Comparison of ENCODE assay signal across 8 mouse cellular contexts in the genomic region with DNA sequence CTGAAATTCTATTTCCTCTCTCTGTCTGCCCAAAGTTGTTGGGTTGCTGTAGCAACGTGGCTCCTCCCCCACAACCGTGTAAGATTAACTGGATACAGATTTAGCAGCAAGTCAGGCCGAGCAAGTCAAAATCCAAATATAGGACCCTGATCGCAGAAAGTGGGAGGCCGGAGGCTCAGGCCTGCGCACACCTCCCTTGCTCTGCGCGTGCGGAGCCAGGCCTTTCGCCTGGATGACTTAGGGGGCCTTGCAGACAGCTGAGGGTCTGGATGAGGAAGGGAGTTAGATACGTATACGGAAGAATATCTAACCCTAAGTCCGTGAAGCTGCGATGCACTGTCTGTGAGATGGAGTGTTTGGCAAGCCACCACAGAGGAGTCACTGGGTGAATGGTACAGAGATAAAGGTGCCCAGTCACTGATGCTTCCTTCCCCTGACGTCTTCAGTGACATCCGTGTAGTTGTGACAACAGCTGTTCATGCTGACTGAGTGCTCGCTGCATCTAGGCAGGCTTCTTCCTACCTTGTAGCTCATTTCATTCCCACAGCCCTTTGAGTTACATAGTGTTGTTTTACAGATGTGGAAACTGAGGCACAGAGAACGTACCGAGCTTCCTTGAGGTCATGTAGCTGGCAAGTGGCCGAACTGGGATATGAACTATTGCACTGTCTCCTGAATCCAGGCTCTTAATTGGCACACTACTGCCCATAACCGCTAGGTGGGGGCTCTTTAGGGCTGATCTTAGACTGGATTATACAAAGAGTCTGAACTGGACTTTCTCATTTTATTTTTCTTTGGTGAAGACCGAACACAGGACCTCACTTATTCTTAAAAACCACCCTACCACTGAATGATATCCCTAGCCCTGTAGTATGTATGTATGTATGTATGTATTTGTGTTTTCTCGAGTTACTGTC. TPM values are rescaled to one million over a fixed set of nuclear protein-coding genes. Genes with fewer than 3 reads are reported as not detected.
A peak's percentile ranks its signal among the peaks of the same experiment; 100 is the strongest.
DNase-seq lines count a peak whose midpoint lies in the region; ATAC-seq lines count a peak whose summit lies in the region.

No protein-coding gene starts in this region.

- no peaks in the 10 kb centered on the region for H3K36me3 ChIP-seq in forebrain, embryonic 12.5 days (replicated peaks)
- no peaks in the 10 kb centered on the region for H3K36me3 ChIP-seq in heart, embryonic 13.5 days
- H3K36me3 ChIP-seq in limb, embryonic 15.5 days, result no peaks in the 10 kb centered on the region

- H3K9ac ChIP-seq in forebrain, embryonic 12.5 days, result no peak overlapping the region
- peak overlapping the region; percentile 65 for H3K9ac ChIP-seq in heart, embryonic 13.5 days
- H3K9ac ChIP-seq in limb, embryonic 15.5 days, result no peak overlapping the region

- no peaks in the 10 kb centered on the region for H3K9me3 ChIP-seq in forebrain, embryonic 12.5 days
- no peaks in the 10 kb centered on the region for H3K9me3 ChIP-seq in heart, embryonic 13.5 days
- H3K9me3 ChIP-seq in limb, embryonic 15.5 days, result no peaks in the 10 kb centered on the region

- peak; percentile 47; the same call in 1 of the 2 replicates for ATAC-seq in forebrain, embryonic 12.5 days (ENCODE audit: low FRiP score)
- peak; percentile 44; the same call in 1 of the 2 replicates for ATAC-seq in heart, embryonic 13.5 days (ENCODE audit: extremely low read depth, insufficient number of reproducible peaks, low FRiP score, low TSS enrichment)
- peak; percentile 80 for ATAC-seq in limb, embryonic 15.5 days (ENCODE audit: insufficient number of reproducible peaks, low FRiP score, low TSS enrichment, low read depth)

- peaks cover 16% of the 10 kb centered on the region for H3K4me1 ChIP-seq in forebrain, embryonic 12.5 days
- H3K4me1 ChIP-seq in heart, embryonic 13.5 days, result peaks cover 75% of the 10 kb centered on the region
- peaks cover 37% of the 10 kb centered on the region for H3K4me1 ChIP-seq in limb, embryonic 15.5 days

- no peaks in the 10 kb centered on the region for H3K27me3 ChIP-seq in forebrain, embryonic 12.5 days
- H3K27me3 ChIP-seq in heart, embryonic 13.5 days (replicated peaks), result no peaks in the 10 kb centered on the region
- no peaks in the 10 kb centered on the region for H3K27me3 ChIP-seq in limb, embryonic 15.5 days

- H3K27ac ChIP-seq in forebrain, embryonic 12.5 days, result peak overlapping the region; percentile 31; the same call in 1 of the 2 replicates
- peak overlapping the region; percentile 89 for H3K27ac ChIP-seq in heart, embryonic 13.5 days (replicated peaks)
- H3K27ac ChIP-seq in limb, embryonic 15.5 days, result peak overlapping the region; percentile 87

- no peak overlapping the region for H3K4me3 ChIP-seq in forebrain, embryonic 12.5 days (replicated peaks)
- H3K4me3 ChIP-seq in heart, embryonic 13.5 days, result peak overlapping the region; percentile 15; the same call in 1 of the 2 replicates
- H3K4me3 ChIP-seq in limb, embryonic 15.5 days, result no peak overlapping the region

- 0 out of 2 replicates have a peak overlapping the region, but pooled peaks have one; percentile 4 for H3K4me2 ChIP-seq in forebrain, embryonic 12.5 days
- H3K4me2 ChIP-seq in heart, embryonic 13.5 days, result peak overlapping the region; percentile 55
- peak overlapping the region; percentile 22; the same call in 1 of the 2 replicates for H3K4me2 ChIP-seq in limb, embryonic 15.5 days

- 68% methylated on average over 23 of the region's 23 CpGs for WGBS in forebrain, embryonic 12.5 days
- WGBS in heart, embryonic 13.5 days, result 34% methylated on average over 23 of the region's 23 CpGs
- 47% methylated on average over 23 of the region's 23 CpGs for WGBS in limb, embryonic 15.5 days

- peak; percentile 23 to 38 for DNase-seq in cerebellum, postnatal 10 days
- no peak for DNase-seq in cerebellum, postnatal 25 days
- peak; percentile 59 for DNase-seq in kidney, postnatal 14 days
- DNase-seq in retina, postnatal 1 day, result peak; percentile 38
- DNase-seq in adrenal gland, adult 8-10 months, result no peak

RNA-seq across cellular contexts. Expression of a gene that starts 59.5 kb away (rescaled TPM):
- polyA plus RNA-seq in forebrain, embryonic 12.5 days (2016; fragmentation: Nextera tagmentation; extraction: Ambion mirVana), result 5.0 and 5.3 TPM in 2 replicates
- polyA plus RNA-seq in heart, embryonic 13.5 days (2015; fragmentation: Nextera tagmentation; extraction: Ambion mirVana), result 13.4 and 16.3 TPM in 2 replicates
- 15.4 and 16.2 TPM in 2 replicates for polyA plus RNA-seq in limb, embryonic 15.5 days (2015; fragmentation: Nextera tagmentation; extraction: Ambion mirVana)
- total RNA-seq in adrenal gland, adult 8-10 months (2022), result 10 to 100 TPM; 22.1 to 27.0 (median 25.8) TPM

Comparison
In these comparisons a context has a peak if more than half of its experiments do, and no peak if none do; other contexts are left out.
1. DNase-seq: peak in cerebellum, postnatal 10 days (2 of 2), kidney, postnatal 14 days (single experiment) and retina, postnatal 1 day (single experiment); none in cerebellum, postnatal 25 days (0 of 2) and adrenal gland, adult 8-10 months (single experiment).
2. H3K27ac ChIP-seq: peak in every context shown above with its lines; median percentile 89 in heart, embryonic 13.5 days; 87 in limb, embryonic 15.5 days; 31 in forebrain, embryonic 12.5 days.
3. H3K4me2 ChIP-seq: peak in every context shown above with its lines; median percentile 55 in heart, embryonic 13.5 days; 22 in limb, embryonic 15.5 days; 4 in forebrain, embryonic 12.5 days.
4. Peak in every context shown above with its lines, with median percentiles within 50 percentile points of each other: ATAC-seq.